Mouse (Mus musculus): ENCODE data around the gene Gm10272. TPM values are rescaled to one million over a fixed set of nuclear protein-coding genes. Genes with fewer than 3 reads are reported as not detected.
"Not testable (repeated sequence)": the region's sequence is repeated elsewhere in the genome, so short reads cannot be mapped to it uniquely, and the experiment has no call there.

Gm10272 gene
- polyA plus RNA-seq, 1 experiment from 2014 or later, result not detected

DNA sequence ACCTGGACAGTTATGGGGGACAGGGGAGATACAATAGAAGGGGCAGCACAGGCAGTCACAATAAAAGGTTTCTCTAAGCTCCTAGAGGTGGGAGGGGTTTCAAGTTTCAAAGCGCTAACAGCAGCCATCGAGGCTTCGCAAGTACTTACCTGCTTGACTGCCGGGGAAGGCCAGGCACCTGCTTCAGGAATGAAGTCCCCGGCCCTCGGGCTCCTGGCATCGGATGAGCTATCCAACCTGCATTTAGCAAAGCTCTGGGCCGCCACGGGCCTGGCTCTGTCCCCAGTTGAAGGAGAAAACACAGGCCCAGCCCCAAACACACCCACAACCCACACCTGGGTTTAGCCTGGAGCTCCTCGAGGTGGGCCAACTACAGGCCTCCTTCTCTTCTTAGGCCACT lies 19.4 kb upstream of the Gm10272 start:
- no peak overlapping the region for H3K4me3 ChIP-seq
- 31% methylated on average over 10 of the region's 10 CpGs for WGBS
- no peak overlapping the region for H3K27ac ChIP-seq (replicated peaks)
- H3K9ac ChIP-seq (replicated peaks), result no peak overlapping the region
- H3K4me2 ChIP-seq (replicated peaks), result no peak overlapping the region
- H3K4me1 ChIP-seq, result peaks cover 20% of the 10 kb centered on the region
- H3K27me3 ChIP-seq, result peaks cover 46% of the 10 kb centered on the region
- no peaks in the 10 kb centered on the region for H3K9me3 ChIP-seq
- ATAC-seq (ENCODE audit: low FRiP score, low read depth), result no peak
- H3K36me3 ChIP-seq, result no peaks in the 10 kb centered on the region

DNA sequence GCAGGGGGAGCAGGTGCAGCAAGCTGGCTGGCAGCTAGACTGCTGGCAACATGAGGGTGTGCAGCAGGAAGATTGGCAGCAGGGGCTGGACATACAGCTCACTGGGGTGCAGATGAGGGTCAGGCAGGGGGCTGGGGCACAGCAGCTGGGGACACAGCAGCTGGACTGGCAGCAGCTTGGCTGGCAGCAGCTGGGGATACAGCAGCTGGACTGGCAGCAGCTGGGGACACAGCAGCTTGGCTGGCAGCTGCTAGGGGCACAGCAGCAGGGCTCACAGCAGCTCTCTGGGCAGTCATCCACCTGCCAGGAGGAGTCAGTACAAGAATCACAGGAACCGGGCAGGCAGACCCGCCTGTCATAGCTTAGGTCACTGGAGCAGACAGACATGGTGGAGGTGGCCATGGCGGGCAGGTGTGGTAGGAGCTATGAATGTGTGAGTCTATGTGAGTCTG lies 16.0 kb upstream of the Gm10272 start, which contains the start of gene Gm19402:
TSS of gene Gm19402 (minus strand) at position 402 of the 452 bp plus-strand sequence.
- H3K9ac ChIP-seq (replicated peaks); H3K36me3 ChIP-seq; H3K4me3 ChIP-seq; H3K4me2 ChIP-seq (replicated peaks); ATAC-seq (ENCODE audit: low FRiP score, low read depth); H3K9me3 ChIP-seq: not testable (repeated sequence)
- Histone ChIP-seq H3K27ac (replicated peaks) (0 out of 2 replicates have a peak within 1 kb of the TSS, but pooled peaks have one; percentile 40), H3K4me1 (peaks cover 17% of the 10 kb centered on the region), H3K27me3 (peaks cover 37% of the 10 kb centered on the region)
- WGBS, result 66% methylated on average over 3 of the region's 3 CpGs

GRCm38 (mm10) chr10:77697133-77697532 lies 9.3 kb upstream of the Gm10272 start, which contains the start of gene Gm9508:
Gene Gm9508 (minus strand): TSS chr10:77697233.
- no peak within 1 kb of the TSS for H3K9ac ChIP-seq (replicated peaks)
- no peaks in the 10 kb centered on the region for H3K36me3 ChIP-seq
- no peak for ATAC-seq (ENCODE audit: low FRiP score, low read depth)
- H3K4me1 ChIP-seq, result no peaks in the 10 kb centered on the region
- no peaks in the 10 kb centered on the region for H3K27me3 ChIP-seq
- H3K27ac ChIP-seq (replicated peaks), result no peak within 1 kb of the TSS
- H3K9me3 ChIP-seq, result no peaks in the 10 kb centered on the region
- H3K4me3 ChIP-seq, result no peak within 1 kb of the TSS
- WGBS, result 37% methylated on average over 4 of the region's 4 CpGs
- no peak within 1 kb of the TSS for H3K4me2 ChIP-seq (replicated peaks)

- H3K9ac ChIP-seq (replicated peaks), result no peak overlapping the region
- no peak overlapping the region for H3K27ac ChIP-seq (replicated peaks)
Observed at GRCm38 (mm10) chr10:77709831-77710230, 3.4 kb downstream of the Gm10272 start.

DNA sequence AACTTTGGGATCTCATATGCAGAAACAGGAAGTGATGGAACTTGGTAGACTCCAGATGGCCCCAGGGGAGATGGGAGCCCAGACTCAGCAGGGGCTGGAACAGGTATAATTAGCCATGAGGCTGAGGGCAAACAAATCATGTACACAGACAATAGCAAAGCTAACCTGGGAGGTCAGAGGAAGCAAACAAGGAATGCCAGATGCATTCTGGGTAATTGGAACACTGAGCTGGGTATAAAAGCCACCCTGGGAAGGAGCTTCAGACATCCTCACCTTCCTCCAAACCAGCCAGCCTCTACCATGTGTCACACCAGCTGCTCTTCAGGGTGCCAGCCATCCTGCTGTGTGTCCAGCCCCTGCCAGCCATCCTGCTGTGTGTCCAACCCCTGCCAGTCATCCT lies 4.7 kb downstream of the Gm10272 start, which contains the start of gene Gm10024:
TSS of gene Gm10024 (plus strand) at position 301 of the 400 bp plus-strand sequence.
- not testable (repeated sequence) for H3K36me3 ChIP-seq; H3K4me2 ChIP-seq (replicated peaks); H3K9me3 ChIP-seq; H3K27me3 ChIP-seq; H3K4me3 ChIP-seq; H3K9ac ChIP-seq (replicated peaks); H3K4me1 ChIP-seq; ATAC-seq (ENCODE audit: low FRiP score, low read depth); H3K27ac ChIP-seq (replicated peaks)

More at GRCm38 (mm10) chr10:77709831-77710230, 3.4 kb downstream of the Gm10272 start:
- 76% methylated on average over 3 of the region's 3 CpGs for WGBS
- Histone ChIP-seq H3K4me3 (no peak overlapping the region), H3K36me3 (no peaks in the 10 kb centered on the region), H3K27me3 (no peaks in the 10 kb centered on the region), H3K4me1 (no peaks in the 10 kb centered on the region), H3K4me2 (replicated peaks) (no peak overlapping the region), H3K9me3 (no peaks in the 10 kb centered on the region)
- ATAC-seq (ENCODE audit: low FRiP score, low read depth), result no peak

DNA sequence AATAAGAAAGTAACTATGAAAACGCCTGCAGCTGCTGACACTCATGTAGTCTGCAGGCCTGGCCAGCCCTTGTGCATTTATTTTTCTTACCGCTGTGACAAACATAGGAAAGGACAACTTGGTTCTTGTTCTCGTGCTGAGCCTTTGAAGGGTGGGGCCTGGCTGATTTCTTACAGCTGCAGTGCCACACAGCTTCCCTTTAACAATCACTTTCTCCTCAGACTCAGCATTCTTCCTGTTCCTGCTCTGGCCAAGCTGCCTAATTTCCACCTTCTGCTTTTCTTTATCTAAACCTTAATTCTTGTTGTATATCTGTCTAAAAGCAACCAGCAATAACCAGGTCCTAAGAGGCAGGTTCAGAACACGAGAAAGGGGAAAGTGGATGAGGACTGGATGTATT lies 7.3 kb downstream of the Gm10272 start:
- ATAC-seq (ENCODE audit: low FRiP score, low read depth), result no peak
- no peak overlapping the region for H3K27ac ChIP-seq (replicated peaks)
- H3K9me3 ChIP-seq, result no peaks in the 10 kb centered on the region
- no peaks in the 10 kb centered on the region for H3K36me3 ChIP-seq
- H3K4me1 ChIP-seq, result no peaks in the 10 kb centered on the region
- no peak overlapping the region for H3K4me3 ChIP-seq
- WGBS, result 75% methylated on average over 4 of the region's 4 CpGs
- H3K4me2 ChIP-seq (replicated peaks), result no peak overlapping the region
- no peaks in the 10 kb centered on the region for H3K27me3 ChIP-seq
- H3K9ac ChIP-seq (replicated peaks), result no peak overlapping the region

GRCm38 (mm10) chr10:77715507-77715906 lies 9.1 kb downstream of the Gm10272 start, which contains the start of gene Gm10142:
Gene Gm10142 (plus strand): TSS chr10:77715807.
- Histone ChIP-seq H3K9me3 (0 out of 2 replicates have a peak, but pooled peaks cover 3% of the 10 kb centered on the region), H3K4me1 (no peaks in the 10 kb centered on the region), H3K36me3 (no peaks in the 10 kb centered on the region), H3K4me2 (replicated peaks) (no peak within 1 kb of the TSS), H3K27me3 (no peaks in the 10 kb centered on the region), H3K27ac (replicated peaks) (no peak within 1 kb of the TSS), H3K4me3 (no peak within 1 kb of the TSS), H3K9ac (replicated peaks) (no peak within 1 kb of the TSS)
- no peak for ATAC-seq (ENCODE audit: low FRiP score, low read depth)
- WGBS, result 76% methylated on average over 1 of the region's 1 CpGs

DNA sequence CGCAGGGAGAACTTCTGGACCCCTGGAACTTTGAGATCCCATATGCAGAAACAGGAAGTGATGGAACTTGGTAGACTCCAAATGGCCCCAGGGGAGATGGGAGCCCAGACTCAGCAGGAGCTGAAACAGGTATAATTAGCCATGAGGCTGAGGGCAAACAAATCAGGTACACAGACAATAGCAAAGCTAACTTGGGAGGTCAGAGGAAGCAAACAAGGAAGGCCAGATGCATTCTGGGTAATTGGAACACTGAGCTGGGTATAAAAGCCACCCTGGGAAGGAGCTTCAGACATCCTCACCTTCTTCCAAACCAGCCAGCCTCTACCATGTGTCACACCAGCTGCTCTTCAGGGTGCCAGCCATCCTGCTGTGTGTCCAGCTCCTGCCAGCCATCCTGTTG lies 13.9 kb downstream of the Gm10272 start, which contains the start of gene Krtap12-1:
TSS of gene Krtap12-1 (plus strand) at position 301 of the 400 bp plus-strand sequence.
- WGBS, result 86% methylated on average over 1 of the region's 1 CpGs

GRCm38 (mm10) chr10:77724855-77725254 lies 18.4 kb downstream of the Gm10272 start:
- 80% methylated on average over 8 of the region's 8 CpGs for WGBS
- H3K27ac ChIP-seq (replicated peaks), result no peak overlapping the region
- no peak for ATAC-seq (ENCODE audit: low FRiP score, low read depth)

More for the DNA sequence above, 13.9 kb downstream of the Gm10272 start, which contains the start of gene Krtap12-1:
- H3K27me3 ChIP-seq; H3K27ac ChIP-seq (replicated peaks); ATAC-seq (ENCODE audit: low FRiP score, low read depth); H3K36me3 ChIP-seq; H3K4me3 ChIP-seq; H3K9ac ChIP-seq (replicated peaks); H3K4me2 ChIP-seq (replicated peaks); H3K9me3 ChIP-seq; H3K4me1 ChIP-seq: not testable (repeated sequence)

GRCm38 (mm10) chr10:77726186-77726585 lies 19.8 kb downstream of the Gm10272 start, which contains the start of gene Gm10100:
Gene Gm10100 (plus strand): TSS chr10:77726486.
- ATAC-seq (ENCODE audit: low FRiP score, low read depth), result no peak
- no peaks in the 10 kb centered on the region for H3K27me3 ChIP-seq
- H3K9ac ChIP-seq (replicated peaks), result no peak within 1 kb of the TSS
- H3K4me3 ChIP-seq, result no peak within 1 kb of the TSS
- H3K9me3 ChIP-seq, result no peaks in the 10 kb centered on the region
- H3K4me1 ChIP-seq, result no peaks in the 10 kb centered on the region
- H3K4me2 ChIP-seq (replicated peaks), result no peak within 1 kb of the TSS
- no peak within 1 kb of the TSS for H3K27ac ChIP-seq (replicated peaks)
- WGBS, result 30% methylated on average over 3 of the region's 3 CpGs
- no peaks in the 10 kb centered on the region for H3K36me3 ChIP-seq

More at GRCm38 (mm10) chr10:77724855-77725254, 18.4 kb downstream of the Gm10272 start:
- Histone ChIP-seq H3K27me3 (no peaks in the 10 kb centered on the region), H3K9me3 (0 out of 2 replicates have a peak, but pooled peaks cover 3% of the 10 kb centered on the region), H3K4me2 (replicated peaks) (no peak overlapping the region), H3K9ac (replicated peaks) (no peak overlapping the region), H3K4me1 (no peaks in the 10 kb centered on the region), H3K36me3 (no peaks in the 10 kb centered on the region), H3K4me3 (no peak overlapping the region)

DNA sequence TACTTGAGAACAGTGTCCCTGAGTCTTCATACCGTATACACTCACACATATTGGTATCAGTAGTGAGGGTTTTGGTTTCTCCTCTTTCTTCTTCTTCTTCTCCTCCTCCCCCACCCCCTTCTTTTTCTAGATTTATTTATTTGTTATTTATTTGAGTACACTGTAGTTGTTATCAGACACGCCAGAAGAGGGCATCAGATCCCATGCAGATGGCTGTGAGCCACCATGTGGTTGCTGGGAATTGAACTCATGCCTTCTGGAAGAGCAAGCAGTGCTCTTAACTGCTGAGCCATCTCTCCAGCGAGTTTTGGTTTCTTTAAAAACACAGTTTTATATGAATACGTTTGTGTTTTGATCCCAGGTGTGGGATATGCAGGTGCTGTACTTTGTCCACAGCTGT lies 21.9 kb downstream of the Gm10272 start:
- no peaks in the 10 kb centered on the region for H3K9me3 ChIP-seq
- WGBS, result 72% methylated on average over 4 of the region's 4 CpGs
- H3K36me3 ChIP-seq, result no peaks in the 10 kb centered on the region
- H3K27ac ChIP-seq (replicated peaks), result no peak overlapping the region
- no peaks in the 10 kb centered on the region for H3K4me1 ChIP-seq
- H3K4me2 ChIP-seq (replicated peaks), result no peak overlapping the region
- H3K9ac ChIP-seq (replicated peaks), result no peak overlapping the region
- ATAC-seq (ENCODE audit: low FRiP score, low read depth), result no peak
- no peaks in the 10 kb centered on the region for H3K27me3 ChIP-seq
- H3K4me3 ChIP-seq, result no peak overlapping the region

DNA sequence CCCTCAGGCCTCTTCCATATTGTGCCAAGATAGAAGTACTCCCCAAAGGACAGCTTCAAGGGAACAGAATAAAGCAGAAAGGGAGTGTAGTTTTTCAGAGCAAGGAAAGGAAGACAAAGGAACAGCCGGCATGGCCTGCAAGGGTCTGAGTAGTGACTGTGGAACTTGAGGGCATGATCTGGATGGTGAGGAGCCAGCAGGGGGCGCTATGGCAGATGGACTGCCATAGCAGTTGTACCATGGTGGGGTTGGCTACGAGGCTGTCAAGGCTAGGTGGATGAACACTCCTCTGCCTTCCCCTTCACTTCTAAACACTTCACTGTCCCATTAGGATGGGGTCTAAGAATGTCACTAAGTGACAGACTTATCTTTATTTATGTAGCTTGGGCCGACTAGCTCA lies 22.8 kb downstream of the Gm10272 start:
- no peaks in the 10 kb centered on the region for H3K36me3 ChIP-seq
- 57% methylated on average over 4 of the region's 4 CpGs for WGBS
- ATAC-seq (ENCODE audit: low FRiP score, low read depth), result no peak
- no peaks in the 10 kb centered on the region for H3K9me3 ChIP-seq
- H3K4me2 ChIP-seq (replicated peaks), result no peak overlapping the region
- H3K4me3 ChIP-seq, result no peak overlapping the region
- H3K27me3 ChIP-seq, result no peaks in the 10 kb centered on the region
- no peak overlapping the region for H3K27ac ChIP-seq (replicated peaks)
- H3K9ac ChIP-seq (replicated peaks), result no peak overlapping the region
- H3K4me1 ChIP-seq, result no peaks in the 10 kb centered on the region

- H3K27ac ChIP-seq (replicated peaks), result no peak overlapping the region
- H3K4me2 ChIP-seq (replicated peaks), result no peak overlapping the region
- H3K27me3 ChIP-seq, result no peaks in the 10 kb centered on the region
- WGBS, result 100% methylated on average over 1 of the region's 1 CpGs
- no peak for ATAC-seq (ENCODE audit: low FRiP score, low read depth)
- no peak overlapping the region for H3K9ac ChIP-seq (replicated peaks)
- no peaks in the 10 kb centered on the region for H3K9me3 ChIP-seq
- H3K36me3 ChIP-seq, result no peaks in the 10 kb centered on the region
- no peak overlapping the region for H3K4me3 ChIP-seq
- no peaks in the 10 kb centered on the region; the same call in none of the 2 replicates for H3K4me1 ChIP-seq
Observed at GRCm38 (mm10) chr10:77735928-77736327, 29.5 kb downstream of the Gm10272 start.
